Mouse (Mus musculus): ENCODE data around the gene Vgll4. TPM values are rescaled to one million over a fixed set of nuclear protein-coding genes. Genes with fewer than 3 reads are reported as not detected.

Gene Vgll4
- total RNA-seq (2017): 73.7 and 82.9 TPM in 2 replicates

DNA sequence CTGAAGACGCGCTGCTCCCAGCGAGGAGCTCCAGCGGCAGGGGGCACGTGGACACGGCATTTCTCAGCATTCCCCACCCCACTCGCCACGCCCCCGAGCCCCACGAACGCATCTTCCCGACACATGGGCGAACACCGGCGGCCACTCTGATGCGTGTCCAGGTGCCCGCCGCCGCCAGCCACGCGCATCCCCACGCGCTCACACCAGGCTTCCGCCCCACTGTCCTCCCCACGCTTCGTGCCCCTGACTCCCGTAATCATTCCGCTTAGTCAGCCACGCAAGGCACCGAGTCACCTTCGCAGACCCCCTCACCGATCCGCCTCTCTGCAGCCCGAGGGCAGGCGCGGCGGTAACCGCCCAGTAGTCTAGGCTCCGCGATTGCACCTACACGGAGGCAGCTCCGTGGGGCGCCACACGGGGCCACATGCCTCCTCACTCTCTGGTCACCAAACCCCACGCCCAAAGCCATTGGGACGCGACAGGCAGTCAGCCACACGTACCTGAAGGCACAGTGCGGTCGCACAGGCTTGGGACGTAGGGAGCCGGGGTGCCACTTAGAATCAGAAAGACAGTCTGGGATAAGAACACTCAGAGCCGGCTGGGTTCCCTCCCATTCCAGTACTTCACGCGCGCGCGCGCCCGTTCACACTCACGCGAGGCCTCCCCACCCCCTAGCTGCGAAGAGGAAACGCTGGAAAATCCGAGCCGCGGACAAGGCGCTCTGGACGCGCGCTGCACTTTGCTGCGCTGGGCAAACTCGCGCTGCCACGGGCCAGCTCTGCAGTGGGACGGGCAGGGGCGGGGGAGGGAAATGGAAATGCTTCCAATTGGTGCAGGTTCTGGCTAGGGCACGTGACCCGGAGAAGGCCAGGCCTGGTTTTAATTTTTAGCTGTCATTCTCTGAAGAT is at the start of gene Vgll4:
Vgll4 (minus strand) TSS at position 782 of the 908 bp plus-strand sequence.
- ATAC-seq (ENCODE audit: extremely low read depth, insufficient number of reproducible peaks, low FRiP score, poor library complexity, severe bottlenecking): 0 out of 2 replicates have a peak, but pooled peaks have one; percentile 22

GRCm38 (mm10) chr6:115015461-115015860 is 45.7 kb upstream of the Vgll4 start:
- peak; percentile 85 for ATAC-seq (ENCODE audit: extremely low read depth, insufficient number of reproducible peaks, low FRiP score, poor library complexity, severe bottlenecking)

GRCm38 (mm10) chr6:115013574-115013973 is 43.8 kb upstream of the Vgll4 start:
- no peak for ATAC-seq (ENCODE audit: extremely low read depth, insufficient number of reproducible peaks, low FRiP score, poor library complexity, severe bottlenecking)

GRCm38 (mm10) chr6:115011792-115012191 is 42.0 kb upstream of the Vgll4 start:
- ATAC-seq (ENCODE audit: extremely low read depth, insufficient number of reproducible peaks, low FRiP score, poor library complexity, severe bottlenecking): no peak

- ATAC-seq (ENCODE audit: extremely low read depth, insufficient number of reproducible peaks, low FRiP score, poor library complexity, severe bottlenecking): no peak
These were observed 41.0 kb upstream of the Vgll4 start for GRCm38 (mm10) chr6:115010815-115011214.

DNA sequence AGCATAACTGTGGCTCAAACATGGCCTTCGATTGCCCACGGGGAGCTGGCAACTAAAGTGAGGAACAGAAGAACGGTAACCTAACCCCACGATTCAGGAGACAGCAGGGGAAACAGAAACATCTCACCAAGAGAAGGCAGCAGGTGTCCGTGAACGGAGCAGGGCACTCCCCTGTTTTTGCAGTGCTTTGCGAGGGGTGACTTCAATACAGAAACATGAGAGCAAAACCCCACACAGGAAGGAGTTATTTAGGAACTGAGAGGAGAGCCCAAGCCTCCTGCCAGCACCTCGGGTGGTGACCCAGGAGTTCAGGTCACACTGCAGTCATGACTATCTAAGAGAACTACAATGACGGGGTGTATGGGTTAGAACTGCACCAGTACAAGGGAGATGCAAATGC is 40.5 kb upstream of the Vgll4 start:
- ATAC-seq (ENCODE audit: extremely low read depth, insufficient number of reproducible peaks, low FRiP score, poor library complexity, severe bottlenecking): no peak

GRCm38 (mm10) chr6:115007728-115008127 is 37.9 kb upstream of the Vgll4 start:
- peak; percentile 75 for ATAC-seq (ENCODE audit: extremely low read depth, insufficient number of reproducible peaks, low FRiP score, poor library complexity, severe bottlenecking)

GRCm38 (mm10) chr6:115006948-115007347 is 37.2 kb upstream of the Vgll4 start:
- no peak for ATAC-seq (ENCODE audit: extremely low read depth, insufficient number of reproducible peaks, low FRiP score, poor library complexity, severe bottlenecking)

GRCm38 (mm10) chr6:115006065-115006464 is 36.3 kb upstream of the Vgll4 start:
- ATAC-seq (ENCODE audit: extremely low read depth, insufficient number of reproducible peaks, low FRiP score, poor library complexity, severe bottlenecking): no peak

GRCm38 (mm10) chr6:115005351-115005890 is 35.6 kb upstream of the Vgll4 start:
- ATAC-seq (ENCODE audit: extremely low read depth, insufficient number of reproducible peaks, low FRiP score, poor library complexity, severe bottlenecking): no peak

DNA sequence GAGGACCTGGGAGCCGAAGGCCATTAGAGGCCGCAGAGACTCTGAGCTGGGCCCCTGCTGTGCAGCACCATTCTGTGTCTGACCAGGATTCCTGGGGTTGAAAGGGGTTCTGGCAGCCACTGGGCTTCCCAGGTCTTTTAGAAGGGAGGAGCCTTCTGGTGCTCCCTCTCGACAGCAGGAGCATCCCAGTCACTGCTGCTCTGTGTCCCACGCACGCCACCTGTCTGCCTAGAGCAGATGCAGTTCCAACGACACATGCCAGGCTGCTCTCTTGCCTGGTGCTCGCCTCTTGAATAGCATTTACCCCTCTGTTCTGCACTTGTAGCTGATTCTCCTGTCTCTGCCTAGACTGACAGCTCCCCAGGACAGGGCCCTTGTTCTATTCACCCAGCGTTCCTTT is 34.8 kb upstream of the Vgll4 start:
- ATAC-seq (ENCODE audit: extremely low read depth, insufficient number of reproducible peaks, low FRiP score, poor library complexity, severe bottlenecking): no peak

DNA sequence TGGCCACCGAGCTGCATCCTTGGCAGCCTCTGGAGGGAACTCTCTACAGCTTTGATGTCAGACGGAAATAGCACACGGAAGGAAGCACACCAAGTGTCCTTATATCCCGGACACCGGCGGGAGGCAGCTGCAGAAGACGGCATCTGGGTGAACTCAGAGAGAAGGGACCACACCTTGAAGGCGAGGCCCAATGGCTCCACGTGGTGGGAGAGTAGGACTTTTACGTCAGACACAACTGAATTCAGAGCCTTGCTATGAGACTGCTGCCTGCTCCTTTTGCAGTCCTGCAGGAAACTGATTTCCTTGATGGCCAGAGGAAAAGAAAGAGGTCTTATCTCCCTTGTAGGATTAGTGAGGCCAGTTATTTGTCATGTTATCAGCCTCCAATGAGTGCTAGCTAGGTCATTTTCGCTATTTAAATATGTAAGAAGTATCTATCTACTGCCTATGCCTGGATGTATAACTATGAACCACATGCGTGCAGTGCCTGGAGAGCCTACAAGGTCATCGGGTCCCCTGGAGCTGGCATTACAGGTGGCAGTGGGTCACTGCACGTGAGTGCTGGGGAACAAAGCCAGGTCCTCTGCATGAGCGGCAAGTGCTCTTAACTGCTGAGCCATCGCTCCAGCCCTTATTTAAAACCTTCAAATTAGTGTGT is 28.7 kb upstream of the Vgll4 start:
- ATAC-seq (ENCODE audit: extremely low read depth, insufficient number of reproducible peaks, low FRiP score, poor library complexity, severe bottlenecking): no peak

DNA sequence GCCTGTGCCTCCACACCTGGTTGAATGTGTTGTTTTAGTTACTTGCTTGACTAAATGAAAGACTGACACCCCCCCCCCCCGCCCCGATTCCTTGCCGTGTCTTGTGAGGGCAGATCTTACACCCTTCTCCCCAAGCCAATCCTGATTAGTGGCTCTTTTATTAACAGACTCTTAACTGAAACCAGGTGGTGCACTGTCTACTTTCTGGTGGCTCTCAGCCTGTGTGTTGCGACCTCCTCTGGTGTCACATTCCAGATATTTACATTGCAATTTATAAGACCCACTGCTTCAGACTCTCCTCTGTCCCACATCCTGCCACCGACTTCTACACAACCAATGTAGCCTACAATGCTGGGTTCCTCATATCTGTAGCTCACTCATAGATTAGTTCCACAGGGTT is 27.7 kb upstream of the Vgll4 start:
- ATAC-seq (ENCODE audit: extremely low read depth, insufficient number of reproducible peaks, low FRiP score, poor library complexity, severe bottlenecking): no peak

DNA sequence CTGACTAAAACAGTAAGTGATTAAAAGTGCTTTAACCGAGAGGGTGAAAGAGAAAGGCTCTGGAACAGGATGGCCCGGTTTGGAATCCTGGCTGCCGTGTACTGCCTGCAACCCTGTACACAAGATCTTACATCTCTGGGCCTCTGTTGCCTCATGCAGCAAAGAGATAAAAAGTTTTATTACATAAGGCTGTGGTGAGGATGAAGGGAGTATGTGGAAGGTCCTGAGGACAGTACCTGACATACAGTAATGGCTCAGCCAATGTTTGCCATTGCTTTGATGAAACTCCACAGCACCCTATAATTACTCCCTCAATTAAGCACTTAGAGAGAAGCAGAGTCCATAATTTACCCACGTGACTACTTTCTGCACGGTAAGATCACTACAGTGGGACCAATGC is 27.1 kb upstream of the Vgll4 start:
- ATAC-seq (ENCODE audit: extremely low read depth, insufficient number of reproducible peaks, low FRiP score, poor library complexity, severe bottlenecking): no peak

DNA sequence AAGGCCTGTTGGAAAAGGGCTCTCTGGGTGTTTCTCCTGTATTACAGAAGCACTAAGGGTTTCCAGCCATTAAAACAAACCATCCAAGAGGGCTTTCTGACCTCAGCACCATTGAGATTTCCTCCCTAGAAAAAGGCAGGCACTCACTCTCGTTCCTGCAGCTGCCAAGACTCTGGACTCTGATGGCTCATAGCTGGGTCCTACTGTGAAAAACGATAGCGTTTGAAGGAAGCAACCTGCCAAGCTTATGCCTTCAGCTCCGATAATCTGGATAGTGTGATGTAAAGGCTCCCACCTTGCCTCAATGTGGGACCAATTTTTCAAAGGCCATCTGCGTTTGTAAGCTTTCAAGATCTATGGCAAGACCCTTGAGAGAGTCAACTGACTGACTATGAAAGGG is 24.3 kb upstream of the Vgll4 start:
- ATAC-seq (ENCODE audit: extremely low read depth, insufficient number of reproducible peaks, low FRiP score, poor library complexity, severe bottlenecking): no peak

GRCm38 (mm10) chr6:114993659-114994058 is 23.9 kb upstream of the Vgll4 start:
- ATAC-seq (ENCODE audit: extremely low read depth, insufficient number of reproducible peaks, low FRiP score, poor library complexity, severe bottlenecking): no peak

DNA sequence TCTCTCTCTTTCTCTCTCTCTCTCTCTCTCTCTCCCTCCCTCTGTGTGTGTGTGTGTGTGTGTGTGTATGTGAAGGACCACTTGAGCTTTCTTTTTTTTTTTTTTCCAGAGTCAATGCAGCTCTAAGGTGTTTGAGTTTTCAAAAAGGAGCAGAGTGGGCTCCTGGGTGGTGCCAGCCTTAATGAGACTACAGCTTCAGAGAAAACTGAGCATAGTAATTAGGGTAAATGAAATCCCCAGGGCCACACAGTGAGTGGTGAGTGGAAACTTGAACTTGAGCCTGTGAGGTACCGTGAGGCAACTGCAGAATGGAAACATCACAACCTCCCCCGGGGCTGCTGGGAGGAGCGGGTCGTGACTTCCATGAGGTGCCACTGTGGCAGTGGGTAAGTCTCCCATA is 22.1 kb upstream of the Vgll4 start:
- ATAC-seq (ENCODE audit: extremely low read depth, insufficient number of reproducible peaks, low FRiP score, poor library complexity, severe bottlenecking): no peak

DNA sequence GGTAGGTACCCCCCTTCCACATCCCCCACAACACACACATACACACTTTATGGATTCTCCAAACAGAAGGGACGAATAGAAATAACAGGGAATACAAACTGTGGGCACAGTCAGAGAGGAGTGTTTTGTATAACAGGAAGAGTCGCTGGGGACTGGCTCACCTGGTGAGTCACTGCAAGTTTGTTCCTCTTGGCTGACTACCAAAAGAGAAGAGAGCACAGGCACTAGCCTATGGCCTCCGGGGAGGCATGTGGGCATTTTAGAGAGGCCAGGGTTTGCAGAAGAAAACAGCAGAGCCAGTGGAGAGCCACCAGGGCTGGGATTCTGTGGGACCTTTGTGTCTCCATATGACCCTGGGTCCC is 18.8 kb upstream of the Vgll4 start:
- ATAC-seq (ENCODE audit: extremely low read depth, insufficient number of reproducible peaks, low FRiP score, poor library complexity, severe bottlenecking): peak; percentile 44; the same call in 1 of the 2 replicates

DNA sequence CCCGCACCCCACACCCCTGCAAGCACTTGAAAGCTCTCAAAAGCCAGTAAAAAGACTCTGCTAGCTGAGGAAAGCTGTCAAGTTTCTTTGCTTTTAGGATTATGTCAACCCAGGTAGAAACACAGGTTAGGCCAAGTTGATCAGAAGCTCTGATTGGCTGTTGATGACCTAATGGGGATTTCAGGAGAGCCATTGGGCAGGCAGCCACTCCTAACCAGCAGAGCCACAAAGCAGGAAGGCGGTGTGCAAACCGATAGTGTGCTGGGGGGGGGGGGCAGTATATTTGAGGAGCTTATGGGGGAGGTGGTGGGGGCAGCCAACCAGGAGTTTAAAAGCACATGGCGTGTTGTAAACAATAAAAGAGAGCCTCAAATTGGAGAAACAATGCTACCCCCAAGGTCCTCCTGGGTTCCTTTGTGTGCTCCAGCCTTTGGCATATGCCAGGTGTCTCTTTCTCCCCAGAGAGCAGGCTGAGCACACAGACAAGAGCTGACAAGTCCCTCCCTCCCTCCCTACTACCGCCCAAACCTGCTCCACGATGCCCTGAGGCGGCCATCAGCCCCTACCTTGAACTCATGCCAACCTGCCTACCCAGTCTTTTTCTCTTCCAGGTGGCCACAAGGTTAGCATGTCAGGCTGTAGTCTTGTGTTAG is 18.3 kb upstream of the Vgll4 start:
- ATAC-seq (ENCODE audit: extremely low read depth, insufficient number of reproducible peaks, low FRiP score, poor library complexity, severe bottlenecking): no peak

- no peak for ATAC-seq (ENCODE audit: extremely low read depth, insufficient number of reproducible peaks, low FRiP score, poor library complexity, severe bottlenecking)
These were observed 12.9 kb upstream of the Vgll4 start for GRCm38 (mm10) chr6:114982671-114983070.

Measured in neutrophil, adult 5-6 weeks (primary cell).